23 mouse cellular contexts compared by ENCODE assay signal in the genomic region with DNA sequence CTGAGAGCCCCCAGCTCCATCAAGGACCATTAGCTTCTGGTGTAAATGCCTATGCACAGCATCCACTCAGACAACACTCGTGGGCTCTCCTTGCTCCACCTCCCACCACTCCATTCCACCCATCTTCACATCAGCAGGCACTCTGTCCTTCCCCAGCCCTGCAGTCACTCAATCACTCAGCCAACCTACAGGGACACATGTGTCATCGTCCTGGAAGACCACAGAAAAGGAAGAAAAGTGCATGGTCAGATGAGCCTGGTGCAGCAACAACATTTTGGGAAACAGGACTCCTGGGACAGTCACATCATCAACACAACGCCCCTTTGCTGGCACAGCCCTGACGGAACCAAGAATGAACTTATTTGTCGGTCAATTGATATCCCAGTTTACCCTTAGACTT. TPM values are rescaled to one million over a fixed set of nuclear protein-coding genes. Genes with fewer than 3 reads are reported as not detected.
DNase-seq lines count a peak whose midpoint lies in the region; ATAC-seq and TF ChIP-seq lines count a peak whose summit lies in the region.
"Had no signal": no experiment of that assay in that cellular context is flagged by ENCODE, and none has a peak within 500 bp of the region (broad histone marks: within the 10 kb centered on the region; RNA-seq: fewer than 3 reads in every experiment).

No protein-coding gene starts in this region.

- 76% methylated on average over 5 of the region's 5 CpGs for WGBS in lung, postnatal 0 days
- WGBS in forebrain, embryonic 10.5 days: 87% methylated on average over 5 of the region's 5 CpGs

- no peak for TF ChIP-seq EP300 in lung, postnatal 0 days (IDR thresholded peaks at IDR 0.05)

- peaks cover 7% of the 10 kb centered on the region; the same call in 1 of the 2 replicates for H3K4me1 ChIP-seq in lung, postnatal 0 days (ENCODE audit: insufficient read depth, low read depth, low read length)
- H3K4me1 ChIP-seq in brown adipose tissue, adult 24 weeks (ENCODE audit: control insufficient read depth, insufficient read depth, insufficient read length, low read length): peaks cover 22% of the 10 kb centered on the region
- H3K4me1 ChIP-seq in forebrain, embryonic 10.5 days: no peaks in the 10 kb centered on the region
- H3K4me1 ChIP-seq: hindbrain, embryonic 10.5 days; midbrain, embryonic 10.5 days had no signal

- TF ChIP-seq CTCF in lung, postnatal 0 days (IDR thresholded peaks at IDR 0.05): no peak

- H3K4me3 ChIP-seq in lung, postnatal 0 days (ENCODE audit: low read depth, low read length): no peak overlapping the region
- H3K4me3 ChIP-seq in brown adipose tissue, adult 24 weeks (ENCODE audit: insufficient read depth, low read depth, low read length): no peak overlapping the region
- H3K4me3 ChIP-seq in forebrain, embryonic 10.5 days: no peak overlapping the region
- H3K4me3 ChIP-seq: hindbrain, embryonic 10.5 days; layer of hippocampus, adult 2 months; limb, embryonic 10.5 days; midbrain, embryonic 10.5 days; myocyte had no signal

- H3K27me3 ChIP-seq in lung, postnatal 0 days (replicated peaks; ENCODE audit: insufficient read depth, low read length): no peaks in the 10 kb centered on the region
- H3K27me3 ChIP-seq in forebrain, embryonic 10.5 days (ENCODE audit: poor library complexity, severe bottlenecking): no peaks in the 10 kb centered on the region

- no peak overlapping the region for H3K4me2 ChIP-seq in lung, postnatal 0 days (replicated peaks; ENCODE audit: low read depth, low read length)
- H3K4me2 ChIP-seq: heart, embryonic 11.5 days had no signal

- no peak overlapping the region for H3K9ac ChIP-seq in lung, postnatal 0 days (replicated peaks; ENCODE audit: low read depth)

- no peak for ATAC-seq in lung, postnatal 0 days
- ATAC-seq: forebrain, embryonic 16.5 days; hindbrain, embryonic 16.5 days; midbrain, embryonic 16.5 days had no signal

- peak overlapping the region; percentile 88 for H3K27ac ChIP-seq in lung, postnatal 0 days (ENCODE audit: low read length)
- H3K27ac ChIP-seq in brown adipose tissue, adult 24 weeks (replicated peaks; ENCODE audit: low read depth, low read length): peak overlapping the region; percentile 77
- H3K27ac ChIP-seq in forebrain, embryonic 10.5 days: no peak overlapping the region
- H3K27ac ChIP-seq: hindbrain, embryonic 10.5 days; layer of hippocampus, adult 2 months; limb, embryonic 10.5 days; midbrain, embryonic 10.5 days had no signal

- peak; percentile 14 for DNase-seq in adrenal gland, postnatal 14 days
- DNase-seq in adrenal gland, postnatal 4 days (ENCODE audit: low spot score in 2 of 2): no peak
- DNase-seq in lung, postnatal 0 days (ENCODE audit: low spot score): no peak
- DNase-seq in lung, postnatal 14 days: no peak
- no peak for DNase-seq in frontal cortex, adult 2 months (ENCODE audit: extremely low spot score in 1 of 2, low spot score in 1 of 2)
- no peak for DNase-seq in forebrain, embryonic 10.5 days (ENCODE audit: extremely low spot score, low spot score)
- DNase-seq: cerebellum, adult 8-10 months; cerebellum, postnatal 36 days; kidney, postnatal 25 days; liver; lung, postnatal 36 days; thymus, adult 2 months; thymus, postnatal 4 days had no signal

- no peaks in the 10 kb centered on the region for H3K9me3 ChIP-seq in lung, postnatal 0 days (ENCODE audit: low read length)
- no peaks in the 10 kb centered on the region for H3K9me3 ChIP-seq in forebrain, embryonic 10.5 days
- H3K9me3 ChIP-seq: hindbrain, embryonic 10.5 days; limb, embryonic 10.5 days; midbrain, embryonic 10.5 days had no signal

- no peaks in the 10 kb centered on the region for H3K36me3 ChIP-seq in lung, postnatal 0 days (ENCODE audit: insufficient read depth, low read length)
- no peaks in the 10 kb centered on the region for H3K36me3 ChIP-seq in forebrain, embryonic 10.5 days (replicated peaks)
- H3K36me3 ChIP-seq: hindbrain, embryonic 10.5 days; limb, embryonic 10.5 days; midbrain, embryonic 10.5 days had no signal

RNA-seq across cellular contexts. Expression of a gene that starts 1.0 kb away (rescaled TPM):
- 210 and 252 TPM in 2 replicates for total RNA-seq in adrenal gland, postnatal 14 days (2021)
- total RNA-seq in adrenal gland, postnatal 4 days (2021): 10 to 100 TPM; 87.1 to 92.1 TPM
- polyA plus RNA-seq in lung, postnatal 0 days (2015; fragmentation: Nextera tagmentation; extraction: Ambion mirVana): 27.8 and 34.0 TPM in 2 replicates
- 46.7 and 49.3 TPM in 2 replicates for polyA plus RNA-seq in brown adipose tissue, adult 24 weeks (2012; ENCODE audit: insufficient read depth, insufficient read length, missing spikeins)
- 4.5 and 5.3 TPM in 2 replicates for polyA plus RNA-seq in frontal cortex, adult 2 months (2012; rRNA removed)
- 0.15 and 0.18 TPM in 2 replicates for polyA plus RNA-seq in forebrain, embryonic 10.5 days (2016; fragmentation: Nextera tagmentation; extraction: Ambion mirVana)
